Mouse (Mus musculus): Measurements from ENCODE around the gene Bcam. TPM values are rescaled to one million over a fixed set of nuclear protein-coding genes. Genes with fewer than 3 reads are reported as not detected.

Bcam gene
- total and polyA plus RNA-seq, 3 experiments, result 3.0 to 10.9 (median 4.8) TPM

GRCm38 (mm10) chr7:19755851-19756786 is 14.7 kb downstream of the Bcam start:
- in situ Hi-C loops (cut with MboI; ENCODE audit: low pct_ligation_motif_present, low pct_unique_long_range_greater_than_20kb, low sequenced_read_pairs) (no loop called here), dilution Hi-C loops (cut with MboI; ENCODE audit: extremely low pct_ligation_motif_present, extremely low pct_unique_long_range_greater_than_20kb, low sequenced_read_pairs) (no loop called here)
- TF ChIP-seq ETS1 (conservative IDR thresholded peaks at IDR 0.05; ENCODE audit: low read depth, low read length), result no peak
- TF ChIP-seq PAX5 (IDR thresholded peaks at IDR 0.05; ENCODE audit: low read length), result no peak
- no peak for TF ChIP-seq TBP (conservative IDR thresholded peaks at IDR 0.05; ENCODE audit: low read depth, low read length)
- no peak for TF ChIP-seq NRF1 (IDR thresholded peaks at IDR 0.05; ENCODE audit: low read depth, low read length)
- no peak for TF ChIP-seq POLR2A (IDR thresholded peaks at IDR 0.05; ENCODE audit: low read depth, low read length)
- TF ChIP-seq USF2 (conservative IDR thresholded peaks at IDR 0.05; ENCODE audit: low read depth, low read length), result no peak
- TF ChIP-seq MEF2A (IDR thresholded peaks at IDR 0.05; ENCODE audit: borderline replicate concordance, low read depth, low read length), result no peak
- TF ChIP-seq RAD21 (IDR thresholded peaks at IDR 0.05; ENCODE audit: low read depth, low read length), result no peak
- TF ChIP-seq NELFE (IDR thresholded peaks at IDR 0.05; ENCODE audit: low read depth, low read length), result no peak
- no peak for TF ChIP-seq ELF1 (IDR thresholded peaks at IDR 0.05; ENCODE audit: low read depth, low read length)
- no peak for TF ChIP-seq UBTF (IDR thresholded peaks at IDR 0.05; ENCODE audit: low read depth, low read length)
- H3K79me2 ChIP-seq (replicated peaks; ENCODE audit: control insufficient read depth, extremely low read depth, insufficient read depth, poor library complexity, severe bottlenecking), result no peaks in the 10 kb centered on the region
- no peak overlapping the region for H3K4me2 ChIP-seq (ENCODE audit: insufficient read depth, low read depth, poor library complexity, severe bottlenecking)
- peaks cover 19% of the 10 kb centered on the region for H3K27me3 ChIP-seq (replicated peaks)
- H3K4me3 ChIP-seq (replicated peaks in 1 of 3; ENCODE audit: low read depth in 2 of 3, low read length in 2 of 3, poor library complexity in 1 of 3), result no peak overlapping the region
- H3K9ac ChIP-seq (ENCODE audit: insufficient read depth, low read depth), result no peak overlapping the region
- H3K9me3 ChIP-seq (replicated peaks; ENCODE audit: low read length), result peaks cover 3% of the 10 kb centered on the region
- H3K36me3 ChIP-seq (replicated peaks in 1 of 2; ENCODE audit: control insufficient read depth in 1 of 2, insufficient read depth in 1 of 2, low read length in 1 of 2), result peaks cover 0 to 9% of the 10 kb centered on the region in 2 experiments
- H3K4me1 ChIP-seq (ENCODE audit: control insufficient read depth in 1 of 2, insufficient read depth in 2 of 2), result no peaks in the 10 kb centered on the region
- no peak for DNase-seq (ENCODE audit: extremely low read depth)
- H3K27ac ChIP-seq (ENCODE audit: insufficient read depth, low read depth), result no peak overlapping the region

GRCm38 (mm10) chr7:19755008-19755407 is 15.8 kb downstream of the Bcam start:
- no peak for DNase-seq (ENCODE audit: extremely low read depth)
- Histone ChIP-seq H3K27me3 (replicated peaks) (peaks cover 18% of the 10 kb centered on the region), H3K4me3 (replicated peaks in 1 of 3; ENCODE audit: low read depth in 2 of 3, low read length in 2 of 3, poor library complexity in 1 of 3) (no peak overlapping the region), H3K79me2 (replicated peaks; ENCODE audit: control insufficient read depth, extremely low read depth, insufficient read depth, poor library complexity, severe bottlenecking) (no peaks in the 10 kb centered on the region), H3K9ac (ENCODE audit: insufficient read depth, low read depth) (no peak overlapping the region), H3K36me3 (replicated peaks in 1 of 2; ENCODE audit: control insufficient read depth in 1 of 2, insufficient read depth in 1 of 2, low read length in 1 of 2) (peaks cover 0 to 7% of the 10 kb centered on the region in 2 experiments), H3K4me2 (ENCODE audit: insufficient read depth, low read depth, poor library complexity, severe bottlenecking) (no peak overlapping the region), H3K9me3 (replicated peaks; ENCODE audit: low read length) (peaks cover 3% of the 10 kb centered on the region), H3K4me1 (ENCODE audit: control insufficient read depth in 1 of 2, insufficient read depth in 2 of 2) (peaks cover 6% of the 10 kb centered on the region in 2 experiments), H3K27ac (ENCODE audit: insufficient read depth, low read depth) (no peak overlapping the region)
- TF ChIP-seq GABPA (IDR thresholded peaks at IDR 0.05; ENCODE audit: insufficient replicate concordance, low read depth, low read length), result no peak
- TF ChIP-seq CTCF (conservative IDR thresholded peaks at IDR 0.05 in 1 of 2, IDR thresholded peaks at IDR 0.05 in 1 of 2; ENCODE audit: low read depth in 2 of 2, low read length in 2 of 2), result peak in 1 of 2 experiments; percentile 42; a peak in 2 of 4 replicates
- TF ChIP-seq ZC3H11A (IDR thresholded peaks at IDR 0.05; ENCODE audit: low read depth, low read length), result no peak
- in situ Hi-C loops (cut with MboI; ENCODE audit: low pct_ligation_motif_present, low pct_unique_long_range_greater_than_20kb, low sequenced_read_pairs) (no loop called here), dilution Hi-C loops (cut with MboI; ENCODE audit: extremely low pct_ligation_motif_present, extremely low pct_unique_long_range_greater_than_20kb, low sequenced_read_pairs) (no loop called here)

Data from CH12.LX (cell line).